ENCODE assay signal across 8 mouse cellular contexts in the genomic region with DNA sequence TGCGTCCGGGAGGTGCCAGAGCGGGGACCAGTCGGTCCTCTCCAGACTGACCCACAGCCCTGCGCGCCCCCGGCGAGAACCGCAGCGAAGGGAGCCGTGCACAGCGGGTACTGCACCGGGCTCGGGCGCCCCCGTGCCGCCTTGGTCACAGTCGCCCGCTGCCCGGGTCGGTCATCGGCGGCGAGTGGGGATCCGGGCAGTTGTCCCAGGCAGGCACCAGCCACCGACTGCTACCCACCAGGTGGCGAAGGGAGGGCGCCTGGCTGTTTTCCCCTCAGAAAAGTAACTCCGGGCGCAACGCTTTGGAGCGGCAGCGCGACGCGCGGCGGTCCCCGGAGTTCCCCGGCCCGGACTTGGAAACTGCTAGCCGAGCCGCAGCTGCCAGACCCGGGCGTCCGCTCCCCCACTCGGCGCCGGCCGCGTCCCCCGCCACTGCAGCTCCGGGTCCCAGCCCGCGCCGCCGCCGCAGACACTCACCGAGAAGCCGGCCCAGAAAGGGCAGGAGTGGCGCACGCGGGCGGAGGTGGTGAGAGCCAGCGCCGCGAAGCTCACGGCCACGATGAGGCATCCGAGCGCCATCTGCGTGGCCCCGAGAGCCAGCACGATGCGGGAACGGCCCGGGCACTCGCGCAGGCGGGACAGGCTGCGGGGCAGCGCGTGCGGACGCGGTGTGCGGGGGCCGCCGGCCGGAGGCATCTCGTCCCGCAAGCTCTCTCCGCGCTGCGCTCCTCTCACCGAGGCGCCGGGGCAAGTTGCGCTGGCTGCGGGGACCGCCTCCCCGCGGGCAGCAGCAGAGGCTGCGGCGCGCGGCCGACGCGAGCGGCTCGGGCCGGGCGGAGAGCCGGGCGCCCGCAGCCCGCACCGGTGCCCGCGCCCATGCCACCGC. TPM values are rescaled to one million over a fixed set of nuclear protein-coding genes. Genes with fewer than 3 reads are reported as not detected.
DNase-seq lines count a peak whose midpoint lies in the region; ATAC-seq and TF ChIP-seq lines count a peak whose summit lies in the region.

No protein-coding gene starts in this region.

- 2% methylated on average over 119 of the region's 122 CpGs for WGBS in heart, embryonic 12.5 days
- WGBS in lung, embryonic 16.5 days: under 1% methylated on average over 98 of the region's 122 CpGs

- peaks cover 8% of the 10 kb centered on the region for H3K4me1 ChIP-seq in cortical plate, adult 2 months (ENCODE audit: control insufficient read depth, insufficient read depth, low read length)
- 0 out of 2 replicates have a peak, but pooled peaks cover 12% of the 10 kb centered on the region for H3K4me1 ChIP-seq in heart, embryonic 12.5 days (replicated peaks)
- H3K4me1 ChIP-seq in lung, embryonic 16.5 days (replicated peaks; ENCODE audit: control insufficient read depth, insufficient read depth, low read length): 0 out of 2 replicates have a peak, but pooled peaks cover 4% of the 10 kb centered on the region

- H3K27me3 ChIP-seq in heart, embryonic 12.5 days (replicated peaks): peaks cover 56% of the 10 kb centered on the region
- peaks cover 44% of the 10 kb centered on the region for H3K27me3 ChIP-seq in lung, embryonic 16.5 days (ENCODE audit: control insufficient read depth, insufficient read depth, low read depth, low read length)

- H3K9ac ChIP-seq in heart, embryonic 12.5 days: peak overlapping the region; percentile 78
- peak overlapping the region; percentile 64 for H3K9ac ChIP-seq in lung, embryonic 16.5 days (ENCODE audit: low read length)

- DNase-seq in spleen, postnatal 10 days (ENCODE audit: low spot score in 2 of 2): peak; percentile 7 to 29
- DNase-seq in spleen, postnatal 36 days (ENCODE audit: low spot score in 2 of 2): no peak
- DNase-seq in layer of hippocampus, adult 2 months (ENCODE audit: low spot score in 2 of 2): peak; percentile 26 to 39
- peak; percentile 63 for DNase-seq in right cerebral cortex, postnatal 14 days
- DNase-seq in spleen, adult 18-20 months: no peak

- H3K27ac ChIP-seq in cortical plate, adult 2 months (ENCODE audit: insufficient read depth, low read length): peak overlapping the region; percentile 98
- H3K27ac ChIP-seq in heart, embryonic 12.5 days (ENCODE audit: poor library complexity, severe bottlenecking): no peak overlapping the region; the same call in 1 of the 2 replicates
- peak overlapping the region; percentile 93 for H3K27ac ChIP-seq in layer of hippocampus, adult 2 months
- H3K27ac ChIP-seq in lung, embryonic 16.5 days (ENCODE audit: low read length): no peak overlapping the region

- ATAC-seq in heart, embryonic 12.5 days (ENCODE audit: insufficient number of reproducible peaks, low FRiP score): peak; percentile 63
- ATAC-seq in lung, embryonic 16.5 days (ENCODE audit: low read depth): peak; percentile 71

- TF ChIP-seq POLR2A in cortical plate, adult 2 months (IDR thresholded peaks at IDR 0.05; ENCODE audit: extremely low read depth, insufficient read depth, low read length): no peak

- H3K36me3 ChIP-seq in heart, embryonic 12.5 days: no peaks in the 10 kb centered on the region
- H3K36me3 ChIP-seq in lung, embryonic 16.5 days (ENCODE audit: control insufficient read depth, insufficient read depth, low read length): no peaks in the 10 kb centered on the region

- peak overlapping the region; percentile 98 for H3K4me2 ChIP-seq in heart, embryonic 12.5 days
- peak overlapping the region; percentile 100 for H3K4me2 ChIP-seq in lung, embryonic 16.5 days (ENCODE audit: low read depth, low read length)

- H3K9me3 ChIP-seq in heart, embryonic 12.5 days (replicated peaks): peaks cover 3% of the 10 kb centered on the region; the same call in 1 of the 2 replicates
- no peaks in the 10 kb centered on the region for H3K9me3 ChIP-seq in lung, embryonic 16.5 days (ENCODE audit: control insufficient read depth, low read length)

- no peak for TF ChIP-seq CTCF in cortical plate, adult 2 months (IDR thresholded peaks at IDR 0.05; ENCODE audit: extremely low read depth, insufficient read depth, low read length)
- peak; percentile 44 for TF ChIP-seq CTCF in layer of hippocampus, adult 2 months (conservative IDR thresholded peaks at IDR 0.05)

- peak overlapping the region; percentile 58 for H3K4me3 ChIP-seq in cortical plate, adult 2 months (ENCODE audit: insufficient read depth, low read length)
- peak overlapping the region; percentile 82 for H3K4me3 ChIP-seq in heart, embryonic 12.5 days
- peak overlapping the region; percentile 75 for H3K4me3 ChIP-seq in layer of hippocampus, adult 2 months
- peak overlapping the region; percentile 64 for H3K4me3 ChIP-seq in lung, embryonic 16.5 days (ENCODE audit: low read length)

RNA-seq across cellular contexts. Expression of gene Fam189a1, which starts 0.5 kb away (rescaled TPM):
- polyA plus RNA-seq in cortical plate, adult 2 months (2012; rRNA removed): 58.7 and 61.3 TPM in 2 replicates
- 1.2 and 2.3 TPM in 2 replicates for polyA plus RNA-seq in heart, embryonic 12.5 days (2016; fragmentation: Nextera tagmentation; extraction: Ambion mirVana)
- total RNA-seq in layer of hippocampus, adult 2 months (2021): 10 to 100 TPM; 63.6 to 66.3 TPM
- 0.20 and 0.69 TPM in 2 replicates for polyA plus RNA-seq in lung, embryonic 16.5 days (2015; fragmentation: Nextera tagmentation; extraction: Ambion mirVana)

Comparison
In these comparisons a context has a peak if more than half of its experiments do, and no peak if none do; other contexts are left out.
1. DNase-seq: peak in spleen, postnatal 10 days (2 of 2), layer of hippocampus, adult 2 months (2 of 2) and right cerebral cortex, postnatal 14 days (single experiment); none in spleen, postnatal 36 days (0 of 2) and spleen, adult 18-20 months (0 of 2).
2. H3K27ac ChIP-seq: peak in cortical plate, adult 2 months (single experiment) and layer of hippocampus, adult 2 months (single experiment); none in heart, embryonic 12.5 days (single experiment) and lung, embryonic 16.5 days (single experiment).
3. RNA of gene Fam189a1, which starts 0.5 kb away (polyA plus RNA-seq): 58.7 to 61.3 TPM in cortical plate, adult 2 months; 1.2 to 2.3 TPM in heart, embryonic 12.5 days and 0.20 to 0.69 TPM in lung, embryonic 16.5 days; every median in the first group is over 10 times any median in the second.
4. Peak in every context shown above with its lines, with median percentiles within 50 percentile points of each other: H3K4me3 ChIP-seq.